Mouse (Mus musculus): Measurements from ENCODE around the gene Fam83e. TPM values are rescaled to one million over a fixed set of nuclear protein-coding genes. Genes with fewer than 3 reads are reported as not detected.

Gene Fam83e
- polyA plus RNA-seq, 1 experiment from 2014 or later = 0.44 TPM

GRCm38 (mm10) chr7:45700301-45701015 is 20.6 kb upstream of the Fam83e start:
- H3K36me3 ChIP-seq (ENCODE audit: control insufficient read depth, insufficient read depth, low read length) = no peaks in the 10 kb centered on the region
- H3K27ac ChIP-seq (ENCODE audit: low read depth, low read length) = peak overlapping the region; percentile 85
- no peaks in the 10 kb centered on the region for H3K9me3 ChIP-seq (ENCODE audit: control insufficient read depth, low read length)
- 0 out of 2 replicates have a peak, but pooled peaks cover 2% of the 10 kb centered on the region for H3K27me3 ChIP-seq (replicated peaks; ENCODE audit: control insufficient read depth, insufficient read depth, low read length)
- no peak for ATAC-seq
- H3K4me2 ChIP-seq (ENCODE audit: low read length) = peak overlapping the region; percentile 62
- H3K9ac ChIP-seq (ENCODE audit: low read depth, low read length) = peak overlapping the region; percentile 85
- peak overlapping the region; percentile 63 for H3K4me3 ChIP-seq (ENCODE audit: low read length)
- under 1% methylated on average over 20 of the region's 20 CpGs for WGBS
- peaks cover 29% of the 10 kb centered on the region for H3K4me1 ChIP-seq (ENCODE audit: control insufficient read depth, insufficient read depth, low read depth, low read length)

GRCm38 (mm10) chr7:45701072-45701471 is 19.9 kb upstream of the Fam83e start:
- H3K27ac ChIP-seq (ENCODE audit: low read depth, low read length) = peak overlapping the region; percentile 85
- 30% methylated on average over 11 of the region's 11 CpGs for WGBS
- peaks cover 35% of the 10 kb centered on the region for H3K4me1 ChIP-seq (ENCODE audit: control insufficient read depth, insufficient read depth, low read depth, low read length)
- H3K9ac ChIP-seq (ENCODE audit: low read depth, low read length) = peak overlapping the region; percentile 54
- peak overlapping the region; percentile 62 for H3K4me2 ChIP-seq (ENCODE audit: low read length)
- H3K4me3 ChIP-seq (ENCODE audit: low read length) = peak overlapping the region; percentile 63
- H3K9me3 ChIP-seq (ENCODE audit: control insufficient read depth, low read length) = no peaks in the 10 kb centered on the region
- H3K27me3 ChIP-seq (replicated peaks; ENCODE audit: control insufficient read depth, insufficient read depth, low read length) = 0 out of 2 replicates have a peak, but pooled peaks cover 2% of the 10 kb centered on the region
- ATAC-seq = no peak
- H3K36me3 ChIP-seq (ENCODE audit: control insufficient read depth, insufficient read depth, low read length) = no peaks in the 10 kb centered on the region

- Histone ChIP-seq H3K36me3 (ENCODE audit: control insufficient read depth, insufficient read depth, low read length) (no peaks in the 10 kb centered on the region), H3K4me1 (ENCODE audit: control insufficient read depth, insufficient read depth, low read depth, low read length) (peaks cover 40% of the 10 kb centered on the region), H3K9me3 (ENCODE audit: control insufficient read depth, low read length) (no peaks in the 10 kb centered on the region), H3K27ac (ENCODE audit: low read depth, low read length) (no peak overlapping the region), H3K4me3 (ENCODE audit: low read length) (no peak overlapping the region), H3K9ac (ENCODE audit: low read depth, low read length) (no peak overlapping the region), H3K27me3 (replicated peaks; ENCODE audit: control insufficient read depth, insufficient read depth, low read length) (0 out of 2 replicates have a peak, but pooled peaks cover 2% of the 10 kb centered on the region), H3K4me2 (ENCODE audit: low read length) (peak overlapping the region; percentile 62)
- no peak for ATAC-seq
- 85% methylated on average over 11 of the region's 11 CpGs for WGBS
Measured at GRCm38 (mm10) chr7:45701607-45702006, 19.4 kb upstream of the Fam83e start.

GRCm38 (mm10) chr7:45702316-45702715 is 18.7 kb upstream of the Fam83e start:
- Histone ChIP-seq H3K4me3 (ENCODE audit: low read length) (no peak overlapping the region), H3K9ac (ENCODE audit: low read depth, low read length) (no peak overlapping the region), H3K4me1 (ENCODE audit: control insufficient read depth, insufficient read depth, low read depth, low read length) (peaks cover 47% of the 10 kb centered on the region), H3K36me3 (ENCODE audit: control insufficient read depth, insufficient read depth, low read length) (no peaks in the 10 kb centered on the region), H3K4me2 (ENCODE audit: low read length) (no peak overlapping the region), H3K27me3 (replicated peaks; ENCODE audit: control insufficient read depth, insufficient read depth, low read length) (0 out of 2 replicates have a peak, but pooled peaks cover 2% of the 10 kb centered on the region), H3K27ac (ENCODE audit: low read depth, low read length) (no peak overlapping the region), H3K9me3 (ENCODE audit: control insufficient read depth, low read length) (no peaks in the 10 kb centered on the region)
- 87% methylated on average over 11 of the region's 11 CpGs for WGBS
- no peak for ATAC-seq

GRCm38 (mm10) chr7:45702809-45703520 is 18.0 kb upstream of the Fam83e start:
- Histone ChIP-seq H3K9ac (ENCODE audit: low read depth, low read length) (no peak overlapping the region), H3K27me3 (replicated peaks; ENCODE audit: control insufficient read depth, insufficient read depth, low read length) (0 out of 2 replicates have a peak, but pooled peaks cover 2% of the 10 kb centered on the region), H3K27ac (ENCODE audit: low read depth, low read length) (no peak overlapping the region; the same call in 1 of the 2 replicates), H3K4me1 (ENCODE audit: control insufficient read depth, insufficient read depth, low read depth, low read length) (peaks cover 54% of the 10 kb centered on the region), H3K4me2 (ENCODE audit: low read length) (peak overlapping the region; percentile 98), H3K36me3 (ENCODE audit: control insufficient read depth, insufficient read depth, low read length) (no peaks in the 10 kb centered on the region), H3K4me3 (ENCODE audit: low read length) (no peak overlapping the region), H3K9me3 (ENCODE audit: control insufficient read depth, low read length) (no peaks in the 10 kb centered on the region)
- 89% methylated on average over 17 of the region's 17 CpGs for WGBS
- ATAC-seq = no peak

GRCm38 (mm10) chr7:45703521-45704033 is 17.4 kb upstream of the Fam83e start:
- Histone ChIP-seq H3K4me1 (ENCODE audit: control insufficient read depth, insufficient read depth, low read depth, low read length) (peaks cover 60% of the 10 kb centered on the region), H3K4me3 (ENCODE audit: low read length) (peak overlapping the region; percentile 62), H3K4me2 (ENCODE audit: low read length) (peak overlapping the region; percentile 98), H3K9ac (ENCODE audit: low read depth, low read length) (peak overlapping the region; percentile 64), H3K27ac (ENCODE audit: low read depth, low read length) (peak overlapping the region; percentile 83), H3K9me3 (ENCODE audit: control insufficient read depth, low read length) (no peaks in the 10 kb centered on the region), H3K36me3 (ENCODE audit: control insufficient read depth, insufficient read depth, low read length) (no peaks in the 10 kb centered on the region), H3K27me3 (replicated peaks; ENCODE audit: control insufficient read depth, insufficient read depth, low read length) (no peaks in the 10 kb centered on the region)
- ATAC-seq = no peak; the same call in 1 of the 2 replicates
- WGBS = 35% methylated on average over 12 of the region's 12 CpGs

GRCm38 (mm10) chr7:45704046-45704559 is 16.9 kb upstream of the Fam83e start:
- Histone ChIP-seq H3K9ac (ENCODE audit: low read depth, low read length) (peak overlapping the region; percentile 64), H3K4me3 (ENCODE audit: low read length) (peak overlapping the region; percentile 62), H3K4me2 (ENCODE audit: low read length) (peak overlapping the region; percentile 98), H3K27ac (ENCODE audit: low read depth, low read length) (peak overlapping the region; percentile 83), H3K27me3 (replicated peaks; ENCODE audit: control insufficient read depth, insufficient read depth, low read length) (no peaks in the 10 kb centered on the region), H3K36me3 (ENCODE audit: control insufficient read depth, insufficient read depth, low read length) (no peaks in the 10 kb centered on the region), H3K4me1 (ENCODE audit: control insufficient read depth, insufficient read depth, low read depth, low read length) (peaks cover 64% of the 10 kb centered on the region), H3K9me3 (ENCODE audit: control insufficient read depth, low read length) (no peaks in the 10 kb centered on the region)
- ATAC-seq = peak; percentile 56
- WGBS = 1% methylated on average over 13 of the region's 13 CpGs

GRCm38 (mm10) chr7:45704730-45705442 is 16.1 kb upstream of the Fam83e start, which contains the start of gene Dbp:
Gene Dbp, plus strand, starts transcription at chr7:45705088.
- no peaks in the 10 kb centered on the region for H3K27me3 ChIP-seq (replicated peaks; ENCODE audit: control insufficient read depth, insufficient read depth, low read length)
- peaks cover 72% of the 10 kb centered on the region for H3K4me1 ChIP-seq (ENCODE audit: control insufficient read depth, insufficient read depth, low read depth, low read length)
- 0% methylated on average over 36 of the region's 36 CpGs for WGBS
- peak within 1 kb of the TSS; percentile 83 for H3K27ac ChIP-seq (ENCODE audit: low read depth, low read length)
- H3K36me3 ChIP-seq (ENCODE audit: control insufficient read depth, insufficient read depth, low read length) = no peaks in the 10 kb centered on the region
- peak within 1 kb of the TSS; percentile 77 for H3K9ac ChIP-seq (ENCODE audit: low read depth, low read length)
- H3K4me2 ChIP-seq (ENCODE audit: low read length) = peak within 1 kb of the TSS; percentile 98
- peak; percentile 89 for ATAC-seq
- H3K9me3 ChIP-seq (ENCODE audit: control insufficient read depth, low read length) = no peaks in the 10 kb centered on the region
- H3K4me3 ChIP-seq (ENCODE audit: low read length) = peak within 1 kb of the TSS; percentile 62

All from hindbrain, embryonic 16.5 days (tissue).